Mouse (Mus musculus): ENCODE measurements around the gene Lrrc45. TPM values are rescaled to one million over a fixed set of nuclear protein-coding genes. Genes with fewer than 3 reads are reported as not detected.

The Lrrc45 gene
- total RNA-seq, 1 experiment: 30.3 TPM

- in situ Hi-C loops (cut with MboI; ENCODE audit: low sequenced_read_pairs in 2 of 2, unreplicated experiment in 2 of 2): no loop called here
- no peak for DNase-seq (ENCODE audit: low read depth, low spot score)
- Histone ChIP-seq H3K9ac (ENCODE audit: insufficient read depth, low read depth, low read length, poor library complexity, severe bottlenecking) (no peak overlapping the region), H3K27ac (ENCODE audit: insufficient read depth, low read depth, low read length, poor library complexity, severe bottlenecking) (no peak overlapping the region), H3K4me1 (ENCODE audit: control insufficient read depth in 2 of 2, insufficient read depth in 2 of 2, low read length in 2 of 2, poor library complexity in 1 of 2) (peaks cover 0 to 14% of the 10 kb centered on the region in 2 experiments; a peak in 3 of 4 replicates), H3K36me3 (ENCODE audit: control insufficient read depth, insufficient read depth, low read length, poor library complexity, severe bottlenecking) (peaks cover 35% of the 10 kb centered on the region), H3K9me3 (ENCODE audit: control insufficient read depth, insufficient read depth, low read depth, low read length) (no peaks in the 10 kb centered on the region), H3K4me3 (ENCODE audit: insufficient read depth in 1 of 2, low read depth in 1 of 2, low read length in 2 of 2, poor library complexity in 1 of 2, severe bottlenecking in 1 of 2) (no peak overlapping the region)
- no peak for TF ChIP-seq ZNF384 (IDR thresholded peaks at IDR 0.05; ENCODE audit: low read depth, low read length)
- TF ChIP-seq HCFC1 (IDR thresholded peaks at IDR 0.05; ENCODE audit: borderline replicate concordance, insufficient read depth, low read length): no peak
- TF ChIP-seq MAFK (IDR thresholded peaks at IDR 0.05; ENCODE audit: insufficient read depth, low read depth, low read length): no peak
- no peak for TF ChIP-seq ZC3H11A (IDR thresholded peaks at IDR 0.05; ENCODE audit: borderline replicate concordance, low read depth, low read length)
- no peak for TF ChIP-seq CHD2 (IDR thresholded peaks at IDR 0.05; ENCODE audit: low read depth, low read length)
Observed at GRCm38 (mm10) chr11:120695641-120696040, 18.1 kb upstream of the Lrrc45 start.

DNA sequence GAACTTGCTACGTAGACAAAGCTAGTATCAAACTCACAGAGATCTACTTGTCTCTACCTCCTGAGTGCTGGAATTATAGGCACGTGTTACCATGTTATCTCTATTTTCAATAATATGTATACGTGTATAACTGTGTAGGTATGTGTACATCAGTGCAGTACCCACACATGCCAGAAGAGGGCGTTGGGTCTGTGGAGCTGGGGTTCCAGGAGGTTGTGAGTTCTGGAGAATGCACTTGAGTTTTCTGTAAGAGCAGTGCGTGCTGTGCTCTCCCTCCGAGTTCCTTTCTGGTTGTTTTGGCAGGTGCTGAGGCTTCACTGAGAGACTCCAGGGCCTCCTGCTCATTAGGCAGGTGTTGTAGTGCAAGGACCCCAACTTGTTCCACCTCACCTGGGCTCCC, 17.2 kb upstream of the Lrrc45 start:
- Histone ChIP-seq H3K4me1 (ENCODE audit: control insufficient read depth in 2 of 2, insufficient read depth in 2 of 2, low read length in 2 of 2, poor library complexity in 1 of 2) (peaks cover 0 to 14% of the 10 kb centered on the region in 2 experiments; a peak in 3 of 4 replicates), H3K4me3 (ENCODE audit: insufficient read depth in 1 of 2, low read depth in 1 of 2, low read length in 2 of 2, poor library complexity in 1 of 2, severe bottlenecking in 1 of 2) (no peak overlapping the region), H3K27ac (ENCODE audit: insufficient read depth, low read depth, low read length, poor library complexity, severe bottlenecking) (no peak overlapping the region), H3K36me3 (ENCODE audit: control insufficient read depth, insufficient read depth, low read length, poor library complexity, severe bottlenecking) (peaks cover 44% of the 10 kb centered on the region), H3K9ac (ENCODE audit: insufficient read depth, low read depth, low read length, poor library complexity, severe bottlenecking) (no peak overlapping the region), H3K9me3 (ENCODE audit: control insufficient read depth, insufficient read depth, low read depth, low read length) (no peaks in the 10 kb centered on the region)
- no peak for TF ChIP-seq MAFK (IDR thresholded peaks at IDR 0.05; ENCODE audit: insufficient read depth, low read depth, low read length)
- no peak for TF ChIP-seq ZNF384 (IDR thresholded peaks at IDR 0.05; ENCODE audit: low read depth, low read length)
- no peak for TF ChIP-seq HCFC1 (IDR thresholded peaks at IDR 0.05; ENCODE audit: borderline replicate concordance, insufficient read depth, low read length)
- no peak for TF ChIP-seq CHD2 (IDR thresholded peaks at IDR 0.05; ENCODE audit: low read depth, low read length)
- no peak for TF ChIP-seq ZC3H11A (IDR thresholded peaks at IDR 0.05; ENCODE audit: borderline replicate concordance, low read depth, low read length)
- no peak for DNase-seq (ENCODE audit: low read depth, low spot score)
- in situ Hi-C loops (cut with MboI; ENCODE audit: low sequenced_read_pairs in 2 of 2, unreplicated experiment in 2 of 2): no loop called here

GRCm38 (mm10) chr11:120697741-120698140, 16.0 kb upstream of the Lrrc45 start:
- no peak for DNase-seq (ENCODE audit: low read depth, low spot score)
- Histone ChIP-seq H3K27ac (ENCODE audit: insufficient read depth, low read depth, low read length, poor library complexity, severe bottlenecking) (no peak overlapping the region), H3K9me3 (ENCODE audit: control insufficient read depth, insufficient read depth, low read depth, low read length) (no peaks in the 10 kb centered on the region), H3K9ac (ENCODE audit: insufficient read depth, low read depth, low read length, poor library complexity, severe bottlenecking) (no peak overlapping the region), H3K36me3 (ENCODE audit: control insufficient read depth, insufficient read depth, low read length, poor library complexity, severe bottlenecking) (peaks cover 50% of the 10 kb centered on the region), H3K4me1 (ENCODE audit: control insufficient read depth in 2 of 2, insufficient read depth in 2 of 2, low read length in 2 of 2, poor library complexity in 1 of 2) (peaks cover 0 to 14% of the 10 kb centered on the region in 2 experiments; a peak in 3 of 4 replicates), H3K4me3 (ENCODE audit: insufficient read depth in 1 of 2, low read depth in 1 of 2, low read length in 2 of 2, poor library complexity in 1 of 2, severe bottlenecking in 1 of 2) (no peak overlapping the region)
- in situ Hi-C loops (cut with MboI; ENCODE audit: low sequenced_read_pairs in 2 of 2, unreplicated experiment in 2 of 2): no loop called here
- TF ChIP-seq MAFK (IDR thresholded peaks at IDR 0.05; ENCODE audit: insufficient read depth, low read depth, low read length): no peak
- no peak for TF ChIP-seq HCFC1 (IDR thresholded peaks at IDR 0.05; ENCODE audit: borderline replicate concordance, insufficient read depth, low read length)
- no peak for TF ChIP-seq ZC3H11A (IDR thresholded peaks at IDR 0.05; ENCODE audit: borderline replicate concordance, low read depth, low read length)
- no peak for TF ChIP-seq ZNF384 (IDR thresholded peaks at IDR 0.05; ENCODE audit: low read depth, low read length)
- TF ChIP-seq CHD2 (IDR thresholded peaks at IDR 0.05; ENCODE audit: low read depth, low read length): no peak

- no peak for TF ChIP-seq ZNF384 (IDR thresholded peaks at IDR 0.05; ENCODE audit: low read depth, low read length)
- TF ChIP-seq CHD2 (IDR thresholded peaks at IDR 0.05; ENCODE audit: low read depth, low read length): no peak
- no peak for TF ChIP-seq HCFC1 (IDR thresholded peaks at IDR 0.05; ENCODE audit: borderline replicate concordance, insufficient read depth, low read length)
- no peak for TF ChIP-seq ZC3H11A (IDR thresholded peaks at IDR 0.05; ENCODE audit: borderline replicate concordance, low read depth, low read length)
- no peak for TF ChIP-seq MAFK (IDR thresholded peaks at IDR 0.05; ENCODE audit: insufficient read depth, low read depth, low read length)
- in situ Hi-C loops (cut with MboI; ENCODE audit: low sequenced_read_pairs in 2 of 2, unreplicated experiment in 2 of 2): no loop called here
- H3K4me1 ChIP-seq (ENCODE audit: control insufficient read depth in 2 of 2, insufficient read depth in 2 of 2, low read length in 2 of 2, poor library complexity in 1 of 2): peaks cover 10 to 47% of the 10 kb centered on the region in 2 experiments; a peak in 3 of 4 replicates
- no peak overlapping the region for H3K9ac ChIP-seq (ENCODE audit: insufficient read depth, low read depth, low read length, poor library complexity, severe bottlenecking)
- peaks cover 45% of the 10 kb centered on the region for H3K36me3 ChIP-seq (ENCODE audit: control insufficient read depth, insufficient read depth, low read length, poor library complexity, severe bottlenecking)
- no peak overlapping the region for H3K4me3 ChIP-seq (ENCODE audit: insufficient read depth in 1 of 2, low read depth in 1 of 2, low read length in 2 of 2, poor library complexity in 1 of 2, severe bottlenecking in 1 of 2)
- H3K27ac ChIP-seq (ENCODE audit: insufficient read depth, low read depth, low read length, poor library complexity, severe bottlenecking): peak overlapping the region; percentile 52
- H3K9me3 ChIP-seq (ENCODE audit: control insufficient read depth, insufficient read depth, low read depth, low read length): no peaks in the 10 kb centered on the region
- DNase-seq (ENCODE audit: low read depth, low spot score): no peak
Observed at GRCm38 (mm10) chr11:120703696-120704454, 9.8 kb upstream of the Lrrc45 start.
